Mouse (Mus musculus) MEL-GATA-1-ER (cell line): ENCODE measurements around the gene Tbl1xr1.

Experiments used
- DNase-seq: peaks from one replicate; pipeline ENCODE4 v3.0.0-alpha.2; 2012; ENCODE audit warnings: low read depth; ENCODE audit errors: extremely low read depth

The Tbl1xr1 gene

DNA sequence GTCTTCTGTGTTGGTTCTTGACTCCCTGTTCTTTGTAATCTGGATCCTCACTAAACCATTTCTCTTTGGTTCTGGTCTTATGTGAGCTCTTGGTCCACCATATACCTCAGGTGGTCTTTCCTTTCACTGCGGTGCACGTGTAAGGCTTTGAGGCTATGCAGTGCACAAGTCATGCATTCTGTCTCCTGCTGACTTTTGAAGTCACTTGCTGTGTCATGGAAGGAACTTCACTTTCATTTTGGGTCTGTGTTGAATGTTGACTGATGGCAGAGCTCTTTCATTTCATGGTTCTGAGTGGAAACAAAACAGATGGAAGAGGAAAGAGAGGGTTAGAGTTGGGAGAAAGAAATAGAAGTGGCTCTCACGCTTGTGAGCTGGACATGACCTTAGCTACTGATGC lies 13.4 kb downstream of the Tbl1xr1 start:
- no peak for DNase-seq

DNA sequence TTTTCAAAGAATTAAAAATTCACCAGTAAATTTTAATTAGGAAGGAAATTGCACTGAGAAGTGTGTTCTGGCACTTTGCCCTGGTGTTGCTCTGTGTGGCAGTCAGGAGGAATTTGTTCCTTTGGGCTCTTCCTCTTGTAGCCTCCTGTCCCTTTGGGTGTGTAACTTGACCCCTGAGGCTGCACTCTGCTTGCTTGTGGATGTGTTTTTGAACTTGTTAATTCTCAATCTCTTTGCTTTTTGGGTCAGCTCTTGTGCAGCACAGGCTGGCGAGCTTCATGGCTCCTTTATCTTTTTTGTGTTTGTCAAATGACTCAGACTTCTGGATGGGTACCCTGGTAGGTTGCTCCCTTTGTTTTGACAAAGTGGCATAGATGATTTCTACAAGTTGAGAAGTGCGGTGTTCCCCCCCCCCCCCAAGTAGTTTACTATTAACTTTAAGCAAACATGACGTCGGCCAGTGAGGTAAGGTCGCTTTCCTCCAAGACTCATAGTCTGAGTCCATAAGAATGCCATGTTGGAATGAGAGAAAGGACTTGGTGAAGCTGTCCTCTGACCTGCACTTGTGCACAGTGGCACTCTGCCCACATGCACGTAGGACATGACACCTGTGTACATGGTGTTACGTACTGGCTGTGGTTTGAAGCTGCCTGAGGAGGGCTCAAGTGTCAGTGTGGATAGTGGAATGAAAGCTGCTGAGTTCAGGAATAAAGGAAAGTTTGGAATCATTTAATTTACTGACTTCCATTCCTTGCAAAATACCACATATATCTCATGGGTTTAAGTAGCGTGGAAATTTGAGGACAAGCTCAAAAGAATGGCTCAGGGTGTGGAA lies 14.2 kb downstream of the Tbl1xr1 start:
- no peak for DNase-seq

DNA sequence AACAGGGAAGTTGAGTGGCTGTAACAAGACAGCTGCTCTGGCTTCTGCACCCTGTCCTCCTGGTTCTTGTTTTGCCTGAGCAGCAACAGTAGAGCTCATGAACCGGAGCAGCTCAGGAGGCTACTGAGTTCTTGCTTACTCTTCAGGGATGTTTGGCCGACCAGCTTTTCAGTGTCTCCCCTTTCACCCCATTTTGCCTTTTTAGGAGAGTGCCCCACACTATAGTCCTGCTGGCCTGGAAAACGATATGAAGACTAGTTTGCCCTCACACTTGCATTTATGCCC lies 14.8 kb downstream of the Tbl1xr1 start:
- DNase-seq = no peak

DNA sequence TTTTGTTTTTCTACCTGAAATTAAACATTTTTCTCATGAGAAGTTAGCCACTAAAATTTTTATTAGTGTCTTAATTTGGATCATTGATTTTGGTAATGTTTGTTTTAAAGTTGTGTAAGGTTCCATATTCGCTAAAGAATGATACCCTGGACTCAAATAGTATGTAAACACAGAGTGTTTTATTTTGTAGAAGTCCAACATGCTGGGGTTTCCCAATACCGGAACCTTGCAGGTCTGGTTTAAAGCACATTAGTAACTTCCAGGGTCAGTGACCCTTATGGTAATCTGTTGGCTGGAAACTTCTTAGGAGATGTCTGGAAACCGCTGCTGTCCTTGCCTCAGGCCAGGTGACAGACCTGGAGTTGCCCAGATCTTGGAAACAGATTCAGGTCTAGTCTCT lies 15.2 kb downstream of the Tbl1xr1 start:
- DNase-seq = no peak

DNA sequence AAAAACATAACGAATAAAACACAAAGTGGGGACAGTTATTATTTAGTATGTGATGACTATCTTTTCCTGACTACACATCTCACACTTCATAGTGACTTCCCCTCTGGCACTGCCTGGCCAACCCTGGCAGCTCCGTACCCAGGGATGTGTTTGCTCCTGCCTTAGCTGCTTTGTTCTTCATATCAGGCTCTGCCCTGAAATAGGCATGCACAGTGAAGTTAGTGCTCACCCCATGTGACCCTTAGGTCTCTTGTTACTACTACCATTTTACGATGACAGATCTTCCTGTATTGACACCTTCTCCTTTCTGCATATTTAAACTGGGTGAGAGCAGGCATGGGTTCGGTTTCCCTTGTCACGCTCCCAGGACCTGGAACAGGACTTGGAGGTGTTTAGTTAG lies 16.3 kb downstream of the Tbl1xr1 start:
- DNase-seq = no peak

DNA sequence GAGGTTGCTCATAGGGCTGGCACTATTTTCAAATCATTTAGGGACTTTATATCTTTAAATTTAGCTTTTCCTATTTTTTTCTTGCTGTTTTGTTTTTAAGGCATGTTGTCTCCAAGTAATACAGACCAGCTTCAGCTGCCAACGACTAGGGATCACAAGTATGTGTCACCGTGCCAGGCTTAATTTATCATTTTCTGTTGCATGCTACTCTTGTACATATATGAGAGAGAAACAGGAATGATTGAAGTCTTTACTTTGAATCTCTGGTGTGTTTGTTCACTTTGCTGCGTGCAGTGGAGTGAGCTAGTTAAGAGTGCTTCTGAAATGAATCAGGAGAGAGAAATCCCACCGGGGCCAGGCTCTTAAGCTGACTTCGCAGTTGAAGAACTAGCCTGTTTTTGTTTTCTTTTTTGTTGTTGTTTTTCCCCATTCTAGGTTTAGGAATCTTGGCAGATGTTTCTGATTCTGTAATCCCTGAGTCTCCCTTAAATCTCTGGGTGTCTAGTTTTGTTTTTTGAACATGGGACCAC lies 27.6 kb downstream of the Tbl1xr1 start:
- no peak for DNase-seq

DNA sequence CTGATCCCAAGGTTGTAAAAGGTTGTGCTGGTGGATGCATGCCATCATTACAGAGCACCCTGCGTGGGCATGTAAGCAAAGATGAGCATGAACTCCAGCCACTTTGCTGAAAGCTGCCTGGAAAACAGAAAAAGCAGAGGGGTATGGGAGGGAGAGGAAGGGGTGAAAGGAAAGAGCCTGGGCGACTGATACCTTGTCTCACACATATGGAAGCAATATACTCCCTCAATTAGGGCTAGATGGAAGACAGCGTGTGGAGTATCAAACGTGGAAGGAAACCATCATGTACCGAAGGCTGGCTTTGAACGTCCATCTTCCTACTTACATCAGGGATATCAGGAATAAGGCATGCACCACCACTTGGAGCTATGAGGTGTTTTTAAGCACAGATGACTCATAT lies 29.0 kb downstream of the Tbl1xr1 start:
- DNase-seq = no peak

DNA sequence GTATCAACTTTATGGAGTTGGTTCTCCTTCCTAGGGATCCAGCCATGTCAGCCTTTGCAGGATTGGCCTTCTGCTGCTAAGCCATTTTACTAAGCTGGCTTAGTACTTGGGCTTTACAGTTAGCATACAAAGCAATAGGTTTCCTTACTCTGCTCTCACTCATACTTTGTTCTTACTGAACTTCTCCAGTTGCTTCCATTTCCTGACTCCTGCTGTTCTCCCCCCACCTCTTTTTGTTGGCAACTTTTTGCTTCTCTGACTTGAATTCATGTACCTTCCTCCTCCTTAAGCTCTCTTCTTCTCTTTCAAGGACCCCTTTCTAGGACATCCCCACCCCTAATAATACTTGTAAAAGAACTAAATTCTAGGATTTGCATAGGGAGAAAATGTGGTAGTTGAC lies 31.6 kb downstream of the Tbl1xr1 start:
- no peak for DNase-seq

DNA sequence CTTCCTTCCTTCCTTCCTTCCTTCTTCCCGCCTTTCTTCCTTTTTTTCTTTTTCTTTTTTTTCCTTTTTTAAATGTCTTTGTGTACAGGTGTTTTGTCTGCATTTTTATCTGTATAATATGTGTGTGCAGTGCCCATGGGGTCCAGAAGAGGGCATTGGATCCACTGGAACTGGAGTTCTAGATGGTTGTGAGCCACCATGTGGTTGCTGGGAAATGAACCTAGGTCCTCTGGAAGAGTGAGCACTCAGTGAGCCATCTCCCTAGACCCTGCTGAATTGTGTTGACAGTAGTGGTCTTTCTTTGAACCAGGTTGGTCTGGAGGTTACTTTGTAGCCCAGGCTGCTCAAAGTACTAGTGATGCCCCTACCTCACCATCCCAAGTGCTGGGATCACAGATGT lies 33.2 kb downstream of the Tbl1xr1 start:
- DNase-seq = no peak

DNA sequence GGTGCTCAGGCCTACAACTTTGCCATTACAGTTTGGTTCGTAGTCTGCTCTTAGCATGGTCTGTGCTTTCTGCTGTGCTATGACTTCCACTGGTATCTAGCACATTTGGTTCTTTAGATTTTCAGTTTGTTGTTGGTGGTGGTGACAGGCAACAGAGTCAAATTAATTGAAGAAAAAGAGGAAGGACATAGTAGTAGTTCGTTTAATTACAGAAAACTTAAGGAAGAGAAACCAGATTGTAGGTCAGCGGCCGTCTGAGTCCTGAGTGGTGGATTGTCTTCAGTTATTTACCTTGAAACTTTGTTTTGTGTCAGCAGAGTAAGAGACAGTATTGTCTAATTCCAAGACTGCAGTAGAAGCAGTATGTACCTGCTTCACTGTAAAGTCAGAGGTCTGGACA lies 37.3 kb downstream of the Tbl1xr1 start:
- DNase-seq = no peak

DNA sequence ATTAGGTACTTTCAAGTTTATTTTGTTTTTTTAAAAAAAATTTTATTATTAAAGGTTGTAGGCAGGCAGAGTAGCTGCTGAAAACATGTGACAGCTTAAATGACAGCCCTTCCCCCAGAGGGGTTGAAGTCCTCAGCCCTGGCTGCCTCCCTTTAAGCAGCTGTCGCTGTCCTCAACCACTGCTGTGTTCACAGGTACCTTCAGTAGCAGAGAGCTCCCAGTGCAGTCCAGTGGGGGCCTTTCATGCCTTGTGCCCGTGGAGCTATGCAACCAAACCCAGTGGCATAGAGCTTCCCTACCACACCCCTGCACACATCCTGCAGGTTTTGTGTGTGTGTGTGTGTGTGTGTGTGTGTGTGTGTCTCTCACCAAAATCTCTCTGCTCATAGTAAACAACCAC lies 38.8 kb downstream of the Tbl1xr1 start:
- no peak for DNase-seq

DNA sequence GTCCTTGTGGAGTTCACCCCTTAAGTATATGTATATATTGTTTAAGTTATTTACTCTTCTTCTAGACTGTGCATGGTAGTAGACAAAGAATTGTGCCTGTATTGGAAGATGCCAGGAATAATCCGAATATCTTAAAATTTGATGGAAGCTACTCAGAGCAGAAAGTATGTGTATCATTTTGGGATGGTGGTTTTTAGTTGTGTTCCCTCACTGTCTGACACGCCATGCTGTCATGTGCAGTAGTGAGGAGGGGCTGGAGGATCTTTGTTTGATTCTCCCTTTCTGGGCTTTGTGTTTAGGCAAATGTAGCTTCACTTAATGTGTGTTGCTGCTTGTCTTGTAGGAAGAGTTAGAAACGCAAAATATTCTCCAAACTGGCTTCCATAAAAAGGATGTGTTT lies 39.2 kb downstream of the Tbl1xr1 start:
- no peak for DNase-seq

DNA sequence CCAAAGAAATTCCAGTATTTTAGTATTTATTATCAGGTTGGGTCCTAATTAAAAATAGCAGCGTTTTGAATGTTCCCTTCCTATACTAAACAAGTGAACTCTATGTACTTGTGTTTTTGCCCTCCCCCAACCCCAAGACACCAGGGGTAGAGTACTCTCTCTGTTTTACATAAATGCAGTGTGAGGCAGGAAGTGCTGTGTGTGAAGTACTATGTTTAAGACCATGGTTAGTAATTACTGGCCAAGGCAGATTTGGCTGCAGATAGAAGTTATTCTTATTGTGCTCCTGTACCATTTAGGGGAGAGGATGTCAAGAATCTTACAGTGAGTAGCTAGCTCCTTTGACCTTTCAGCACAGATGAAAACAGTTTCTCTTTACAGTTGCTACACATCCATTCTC lies 39.7 kb downstream of the Tbl1xr1 start:
- DNase-seq = no peak

DNA sequence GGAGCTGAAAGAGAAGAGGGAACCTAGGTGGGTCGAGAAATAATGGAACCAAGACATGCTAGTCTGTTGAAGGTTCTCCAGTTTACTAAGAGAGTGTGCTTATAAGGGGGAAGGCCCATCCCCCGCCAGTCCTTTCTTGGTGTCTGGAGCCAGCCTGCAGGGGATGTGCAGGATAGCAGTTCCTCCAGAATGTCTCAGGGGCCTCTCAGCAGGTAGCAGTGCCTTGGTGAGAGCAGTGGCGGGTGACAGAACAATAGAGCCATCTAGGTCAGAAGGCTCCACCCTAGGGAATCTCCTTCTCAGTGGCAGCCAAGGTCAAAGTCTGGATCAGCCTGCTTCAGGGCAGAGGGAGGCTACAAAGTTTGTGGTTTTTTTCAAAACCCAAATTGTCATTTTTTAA lies 45.3 kb downstream of the Tbl1xr1 start:
- no peak for DNase-seq

DNA sequence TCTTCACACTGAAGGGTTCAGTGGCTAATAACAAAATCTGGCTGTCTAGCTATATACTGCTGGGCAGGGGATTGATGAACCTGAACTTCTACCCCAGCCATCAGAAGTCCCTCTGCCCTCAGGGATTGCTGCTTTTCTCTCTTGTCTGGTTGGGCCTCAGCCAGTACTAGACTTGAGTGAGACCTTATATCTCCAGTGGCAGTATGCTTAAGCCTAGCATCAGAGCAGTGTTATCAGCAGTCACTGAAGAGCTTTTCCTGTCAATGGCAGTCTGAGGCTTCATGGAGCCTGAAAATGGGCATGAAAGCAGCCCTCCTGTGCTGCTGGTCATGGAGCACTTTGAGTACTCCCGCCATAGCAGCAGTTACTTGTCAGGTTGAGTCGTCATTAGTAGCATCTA lies 46.7 kb downstream of the Tbl1xr1 start:
- DNase-seq = peak; percentile 22

DNA sequence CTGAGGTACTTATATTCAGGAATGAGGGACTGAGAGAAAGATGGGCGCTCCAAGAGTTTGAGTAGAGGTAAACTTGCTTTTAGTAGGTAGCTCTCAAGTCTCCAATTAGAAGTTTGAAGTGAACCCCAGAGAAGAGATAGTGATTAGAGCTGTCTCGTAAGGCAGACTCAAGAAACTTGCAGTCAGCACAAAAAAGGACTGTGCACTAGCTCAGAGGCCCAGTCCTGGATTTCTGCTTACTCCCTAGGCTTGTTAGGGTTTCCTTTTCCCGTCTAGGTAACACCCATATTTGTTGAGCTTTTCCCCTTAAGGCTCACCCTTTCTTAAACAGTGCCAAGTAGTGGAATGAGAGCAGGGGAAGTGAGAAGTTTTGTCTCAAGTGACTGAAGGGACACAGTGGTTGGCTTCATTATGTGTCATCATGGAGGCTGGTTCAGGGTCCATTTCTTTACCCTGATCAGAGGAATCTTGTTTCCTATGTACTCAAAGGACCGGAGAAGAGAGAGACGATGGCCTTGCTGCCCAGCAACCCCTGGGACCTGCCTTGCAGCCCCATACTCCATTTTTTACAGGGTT lies 49.9 kb downstream of the Tbl1xr1 start:
- no peak for DNase-seq

DNA sequence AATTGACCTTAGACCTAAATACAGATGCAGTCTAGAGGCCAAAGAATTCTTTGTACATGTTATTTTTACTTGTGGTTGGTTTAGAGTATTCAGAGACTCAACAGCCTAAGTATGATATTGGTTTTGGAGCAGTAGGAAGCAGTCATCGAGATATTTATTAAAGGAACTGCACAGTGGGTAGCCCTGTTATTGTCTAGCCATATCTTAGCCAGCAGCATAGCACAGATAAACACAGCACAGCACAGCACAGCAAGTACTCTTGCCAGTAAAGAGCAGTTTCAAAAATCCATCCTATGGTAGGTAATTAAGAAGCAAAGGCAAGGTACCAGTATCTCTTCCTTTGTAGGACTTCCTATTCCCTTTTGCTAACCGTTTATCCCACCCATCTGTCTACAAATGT lies 54.8 kb downstream of the Tbl1xr1 start:
- no peak for DNase-seq

DNA sequence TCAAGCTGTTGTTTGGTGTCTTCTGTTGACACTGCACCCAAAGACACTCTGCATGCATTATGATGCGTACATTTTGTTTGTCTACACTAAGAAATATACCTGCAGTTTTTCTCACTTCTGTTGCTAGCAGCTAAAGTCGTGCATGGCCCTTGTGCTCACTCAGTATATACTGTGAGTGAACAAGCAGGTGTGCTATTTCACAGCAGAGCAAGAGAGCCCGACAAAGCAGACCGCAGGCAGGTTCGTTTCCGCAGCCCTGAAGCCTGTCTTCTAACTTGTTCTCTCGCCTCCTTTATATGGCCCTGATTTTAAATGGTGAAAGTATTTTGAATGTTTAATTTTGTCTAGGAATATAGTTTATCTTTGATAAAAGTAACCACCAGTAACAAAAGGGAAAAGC lies 57.2 kb downstream of the Tbl1xr1 start:
- DNase-seq = no peak

DNA sequence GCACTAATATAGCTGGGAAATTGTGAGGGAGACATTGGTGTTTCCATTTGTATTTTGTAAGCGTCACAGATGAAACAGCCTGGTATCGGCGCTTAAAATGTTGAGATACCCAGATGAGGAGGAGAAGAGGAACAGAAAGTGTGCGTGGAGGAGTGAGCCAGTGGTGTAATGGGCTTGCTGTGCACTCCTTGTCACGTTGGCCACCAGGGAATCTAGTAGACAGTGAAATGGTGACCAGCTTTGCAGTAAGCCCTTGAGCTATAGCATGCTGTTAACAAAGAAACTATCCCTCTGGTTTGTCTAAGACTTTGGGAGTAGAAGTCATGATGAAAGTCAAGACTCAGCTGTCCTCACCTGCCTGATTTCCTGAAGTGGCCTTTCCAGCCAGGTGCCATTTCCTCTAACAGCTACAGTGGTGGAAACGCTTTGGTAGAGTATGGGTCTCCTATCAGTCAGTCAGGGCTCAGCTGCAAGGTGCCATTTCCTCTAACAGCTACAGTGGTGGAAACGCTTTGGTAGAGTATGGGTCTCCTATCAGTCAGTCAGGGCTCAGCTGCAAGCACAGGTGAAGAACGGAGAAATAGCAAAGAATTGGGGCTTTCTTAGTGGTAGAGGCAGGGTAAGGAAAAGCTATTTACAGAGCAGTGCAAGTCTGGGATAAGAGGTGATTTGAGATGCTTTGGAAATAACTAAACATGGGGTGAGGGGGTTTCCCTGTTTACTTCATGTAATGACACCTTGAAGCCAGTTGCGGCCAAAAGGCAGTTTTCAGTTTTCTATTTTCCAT lies 61.5 kb downstream of the Tbl1xr1 start:
- no peak for DNase-seq

DNA sequence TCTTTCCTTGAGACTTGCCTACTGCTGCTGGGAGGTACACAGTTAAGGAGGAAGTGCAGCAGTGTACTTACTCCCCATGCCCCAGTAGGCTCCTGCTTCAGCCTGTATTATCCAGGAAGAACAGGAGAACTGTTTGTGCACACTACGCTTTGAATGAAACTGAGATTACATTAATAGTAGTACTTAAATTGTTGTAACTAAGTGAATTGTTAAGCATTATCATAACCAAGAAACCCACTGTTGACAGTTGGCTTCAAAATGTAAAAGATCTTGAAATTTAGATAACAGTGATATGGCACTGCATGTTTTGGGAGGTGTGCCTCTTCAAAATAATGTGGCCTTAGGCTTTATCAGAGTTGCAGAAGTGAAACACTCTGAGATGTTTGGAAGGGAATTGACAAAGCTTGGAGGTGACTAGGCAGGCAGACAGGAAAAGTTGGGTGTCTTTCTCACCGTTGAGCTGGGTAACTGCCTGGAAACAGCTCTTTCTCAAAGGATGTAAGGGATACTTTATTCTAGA lies 62.2 kb downstream of the Tbl1xr1 start:
- no peak for DNase-seq

DNA sequence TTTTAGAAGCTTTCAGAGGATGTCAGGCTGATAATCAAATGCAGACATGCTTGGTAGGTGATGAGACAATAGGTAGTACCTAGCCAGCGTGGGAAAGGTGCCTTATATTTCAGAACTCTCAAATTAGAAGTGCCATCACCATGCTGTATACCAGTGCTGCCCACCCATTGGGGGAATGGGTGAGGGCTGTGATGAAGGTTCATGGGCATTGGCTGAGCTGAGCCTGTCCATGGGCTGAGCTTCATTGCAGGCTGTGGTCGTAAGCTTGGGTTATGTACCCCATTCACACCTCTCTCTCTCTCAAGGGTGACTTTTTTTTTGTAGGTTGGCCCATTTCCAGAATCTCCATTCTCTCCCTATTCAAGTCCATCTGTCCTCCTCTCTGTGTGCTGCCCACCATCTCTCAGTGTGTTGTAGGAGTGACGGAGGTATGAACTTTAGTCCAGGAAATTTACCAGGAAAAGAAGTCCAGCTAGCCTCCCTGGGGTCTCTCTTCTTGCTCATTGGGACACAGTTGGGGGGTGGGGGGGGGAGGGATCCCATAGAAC lies 63.7 kb downstream of the Tbl1xr1 start:
- no peak for DNase-seq
